Mouse (Mus musculus) layer of hippocampus, adult 2 months (tissue): ENCODE measurements at regions not wholly inside any gene's neighbourhood (a gene's known extent, or its start where the extent isn't known, plus 50 kb on each side); places are given as distances from the start of the nearest gene placed in this dataset.

Experiments
- DNase-seq, 2 experiments: peaks; one replicate each; pipeline ENCODE4 v3.0.0; 2022; ENCODE audit warnings: low spot score in 2 of 2
- H3K27ac ChIP-seq: fragments of 200-600 bp; 2 replicates; pipeline ENCODE4 v1.8.1; 2022
- H3K4me3 ChIP-seq: fragments of 200-600 bp; 2 replicates; pipeline ENCODE4 v1.8.1; 2022; ENCODE audit warnings: mild to moderate bottlenecking
- CTCF ChIP-seq: fragments of 200-600 bp; conservative IDR thresholded peaks from 2 replicates; pipeline ENCODE4 v1.8.1; 2022; ENCODE audit warnings: antibody characterized with exemption, mild to moderate bottlenecking, moderate library complexity

DNA sequence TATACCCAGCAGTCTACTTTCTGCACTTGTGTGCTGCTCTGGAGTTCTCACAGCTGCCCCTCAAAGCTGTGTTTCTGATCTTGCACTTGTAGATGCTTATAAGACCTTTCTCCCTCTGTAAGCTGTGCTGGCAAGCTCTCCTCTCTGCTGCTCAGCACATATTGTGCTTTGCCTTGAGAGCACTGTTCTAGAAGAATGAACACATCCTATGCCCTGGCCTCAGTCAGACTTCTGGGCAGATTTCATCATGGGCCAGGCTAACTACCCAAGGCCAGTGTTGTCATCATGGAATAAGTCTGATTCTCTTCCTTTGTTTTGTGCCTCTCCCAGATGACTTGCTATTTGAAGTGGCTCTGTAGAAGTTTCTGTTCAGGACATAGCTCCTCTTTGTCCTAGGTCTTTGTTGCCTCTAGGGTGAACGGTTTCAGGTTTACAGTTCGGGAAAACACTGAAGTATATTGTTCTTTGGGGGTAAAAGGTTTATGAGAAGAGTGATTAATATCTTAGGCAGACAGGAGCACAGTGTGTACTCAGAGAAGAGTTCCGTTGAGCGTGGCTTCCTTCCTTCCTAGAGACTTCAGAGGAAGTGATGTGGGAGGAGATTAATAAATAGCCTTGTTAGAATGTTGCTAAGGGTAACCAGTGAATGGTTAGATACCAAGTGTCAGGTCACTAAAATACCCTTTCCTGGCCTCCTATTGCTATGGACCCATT lies 70.8 kb downstream of the Pcdh18 start:
- TF ChIP-seq CTCF = no peak
- H3K27ac ChIP-seq = no peak overlapping the region
- no peak overlapping the region for H3K4me3 ChIP-seq
- no peak for DNase-seq

DNA sequence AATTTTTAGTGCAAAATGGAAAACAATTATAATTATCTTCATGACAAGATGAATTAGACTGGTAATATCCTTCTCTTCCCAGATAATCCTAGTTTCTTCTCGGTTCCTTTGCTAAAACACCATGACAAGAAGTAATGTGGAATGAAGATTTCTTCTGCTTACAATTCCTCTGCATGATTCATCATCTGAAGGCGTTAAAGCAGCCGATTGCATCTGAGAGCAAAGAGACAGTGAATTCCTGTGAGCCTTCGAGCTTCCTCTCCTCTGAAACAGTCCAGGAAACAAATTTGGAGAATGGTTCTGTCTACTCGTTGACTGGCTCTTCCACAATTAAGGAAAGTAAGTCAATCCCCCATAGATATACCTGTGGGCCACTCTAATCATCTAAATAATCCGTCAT lies 82.2 kb downstream of the Pcdh18 start:
- no peak for DNase-seq
- H3K4me3 ChIP-seq = no peak overlapping the region
- no peak for TF ChIP-seq CTCF
- H3K27ac ChIP-seq = no peak overlapping the region

DNA sequence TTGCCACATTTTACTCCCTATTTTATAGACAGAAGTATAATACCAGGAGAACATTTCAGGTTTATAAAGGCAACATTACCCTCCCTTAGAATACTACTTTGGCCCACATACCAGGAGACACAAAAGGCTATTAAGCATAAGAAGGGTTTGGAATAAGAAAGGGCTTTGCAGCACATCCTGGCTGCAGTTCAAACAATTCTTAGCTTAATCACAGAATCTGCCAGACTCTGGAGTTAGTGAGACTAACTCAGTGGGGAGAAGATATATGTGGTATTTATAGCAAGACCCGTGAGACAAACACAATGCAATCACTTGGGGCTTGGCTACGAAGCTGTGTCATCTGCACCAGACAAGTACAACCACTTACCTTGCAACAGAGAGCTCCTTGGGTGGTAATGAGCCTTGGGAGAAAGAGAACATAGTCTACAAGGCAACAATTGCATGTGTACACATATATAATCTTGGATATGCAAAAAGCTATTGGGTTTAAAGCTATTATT lies 84.4 kb downstream of the Pcdh18 start:
- no peak for DNase-seq
- H3K27ac ChIP-seq = no peak overlapping the region
- H3K4me3 ChIP-seq = no peak overlapping the region
- no peak for TF ChIP-seq CTCF

DNA sequence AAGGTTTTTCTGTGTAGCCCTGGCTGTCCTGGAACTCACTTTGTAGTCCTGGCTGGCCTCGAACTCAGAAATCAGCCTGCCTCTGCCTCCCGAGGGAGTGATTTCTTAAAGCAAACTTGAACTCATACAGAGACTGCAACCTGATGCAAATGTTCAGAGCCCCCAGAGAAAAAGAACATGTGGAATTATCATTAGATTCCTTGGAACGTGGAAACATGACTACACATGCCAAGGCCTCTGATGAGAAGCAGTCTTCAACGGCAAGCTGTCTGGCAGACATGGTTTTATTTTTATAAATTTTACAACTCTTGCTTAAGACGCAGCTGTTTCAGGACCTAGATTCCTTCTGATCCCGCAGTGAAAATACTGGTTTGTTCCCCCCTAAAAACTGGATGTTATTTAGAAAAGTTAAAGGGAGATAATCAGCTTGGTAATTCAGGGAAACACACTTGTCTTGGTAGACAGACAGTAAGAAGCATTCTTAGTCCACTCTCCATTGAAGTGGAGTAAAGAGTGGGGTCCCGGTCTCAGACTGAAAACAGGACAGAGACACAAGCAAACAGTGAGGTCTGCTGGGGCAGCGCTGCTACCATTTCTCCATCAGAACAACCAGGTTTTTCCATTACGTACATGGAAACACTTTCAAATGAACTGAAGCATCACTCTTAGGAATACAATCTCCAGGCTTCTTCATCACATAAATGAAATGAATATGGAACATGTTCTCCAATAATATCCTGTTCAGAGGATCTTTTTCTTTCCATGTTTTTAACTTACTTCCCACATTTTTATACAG lies 89.4 kb downstream of the Pcdh18 start:
- no peak for TF ChIP-seq CTCF
- no peak for DNase-seq
- Histone ChIP-seq H3K4me3 (no peak overlapping the region), H3K27ac (no peak overlapping the region)

DNA sequence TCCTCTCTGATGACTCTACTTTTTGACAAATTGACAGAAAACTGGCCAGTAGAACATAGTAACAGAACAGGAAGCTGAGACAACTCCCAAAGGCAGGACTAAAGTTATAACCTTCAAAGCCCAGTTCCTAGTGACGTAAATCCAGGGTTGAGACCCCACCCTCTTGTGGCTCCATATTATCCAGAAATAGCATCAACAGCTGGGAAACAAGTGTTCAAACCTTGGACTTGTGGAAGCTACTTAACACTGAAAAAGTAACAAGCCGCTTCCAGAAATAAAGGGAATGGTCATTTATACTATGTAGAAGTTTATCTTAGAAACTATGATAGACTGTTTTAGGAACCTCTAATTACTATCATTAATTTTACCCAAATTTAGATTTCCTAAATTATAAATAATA lies 90.6 kb downstream of the Pcdh18 start:
- DNase-seq = no peak
- no peak overlapping the region for H3K27ac ChIP-seq
- H3K4me3 ChIP-seq = no peak overlapping the region
- no peak for TF ChIP-seq CTCF

DNA sequence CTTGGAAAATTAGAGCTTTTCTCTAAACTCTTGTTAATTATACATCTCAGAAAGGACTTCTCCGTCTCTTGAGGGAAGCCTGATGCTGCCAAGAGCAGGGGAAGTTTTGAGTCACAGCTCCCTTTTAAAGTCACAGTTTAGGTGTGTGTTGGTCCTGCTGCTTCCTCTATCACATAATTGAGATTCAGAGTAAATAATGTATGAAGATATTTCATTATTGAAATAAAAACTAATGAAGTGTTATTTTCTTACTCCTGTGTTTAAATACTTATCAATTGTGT lies 108.3 kb downstream of the Pcdh18 start:
- TF ChIP-seq CTCF = no peak
- Histone ChIP-seq H3K4me3 (no peak overlapping the region), H3K27ac (no peak overlapping the region)
- DNase-seq = no peak

DNA sequence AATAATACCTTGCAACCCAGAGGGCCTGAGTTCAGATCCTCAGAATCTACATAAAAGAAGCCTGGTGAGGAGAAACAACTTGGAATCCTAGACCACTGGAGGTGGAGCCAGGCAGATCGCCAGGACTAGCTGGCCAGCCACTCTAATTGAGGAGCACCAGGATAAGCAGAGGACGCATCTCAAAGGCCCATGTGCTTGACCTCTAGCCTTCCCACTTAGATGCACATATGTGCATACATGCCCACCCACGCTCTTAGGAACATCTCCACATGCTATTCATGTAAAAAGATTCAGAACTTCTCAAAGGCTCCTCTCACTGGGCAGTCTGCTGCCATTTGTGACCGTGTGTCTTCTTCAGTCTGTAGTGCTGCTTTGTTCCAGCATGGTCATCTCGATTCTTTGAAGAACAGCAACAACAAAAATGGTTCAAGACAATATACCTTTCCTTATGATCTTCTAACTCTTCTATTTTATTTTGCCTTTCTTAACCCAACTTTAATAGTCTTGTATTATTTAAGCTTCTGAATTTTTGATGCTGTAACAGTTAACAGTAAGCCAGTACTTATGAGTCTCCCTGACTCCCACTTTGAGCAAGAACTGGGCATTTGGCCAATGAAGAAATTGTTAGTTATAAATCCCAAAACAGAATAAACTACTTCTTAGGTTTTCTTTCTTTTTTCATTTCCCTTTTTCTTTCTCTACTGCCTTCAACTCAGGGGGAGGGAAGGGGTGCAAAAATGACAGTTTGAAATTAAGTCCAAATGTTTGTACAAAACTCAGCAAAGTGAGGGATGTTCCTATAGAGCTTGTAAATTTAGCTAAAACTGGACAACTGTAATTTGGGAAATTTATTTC lies 108.9 kb downstream of the Pcdh18 start:
- no peak overlapping the region for H3K4me3 ChIP-seq
- DNase-seq = no peak
- no peak overlapping the region for H3K27ac ChIP-seq
- no peak for TF ChIP-seq CTCF

DNA sequence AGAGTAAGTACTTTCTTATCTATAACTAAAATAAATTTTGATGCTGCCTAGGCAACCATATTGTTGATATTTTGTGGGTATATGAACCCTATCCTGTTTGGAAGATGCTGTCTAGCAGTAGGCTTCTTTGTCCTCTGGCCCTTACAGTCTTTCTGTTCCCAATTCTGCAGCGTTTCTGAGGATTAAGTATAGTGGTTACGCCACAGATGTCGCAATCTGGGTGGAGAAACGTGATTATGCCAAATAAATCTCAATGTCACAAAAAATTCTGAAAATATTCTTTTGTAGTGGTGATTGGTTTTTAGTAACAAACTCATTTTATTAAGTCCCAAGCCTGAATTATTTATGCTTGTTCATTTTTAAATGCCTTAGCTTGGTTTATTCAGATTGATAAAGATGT lies 112.1 kb downstream of the Pcdh18 start:
- DNase-seq = no peak
- no peak for TF ChIP-seq CTCF
- Histone ChIP-seq H3K27ac (no peak overlapping the region), H3K4me3 (no peak overlapping the region)

DNA sequence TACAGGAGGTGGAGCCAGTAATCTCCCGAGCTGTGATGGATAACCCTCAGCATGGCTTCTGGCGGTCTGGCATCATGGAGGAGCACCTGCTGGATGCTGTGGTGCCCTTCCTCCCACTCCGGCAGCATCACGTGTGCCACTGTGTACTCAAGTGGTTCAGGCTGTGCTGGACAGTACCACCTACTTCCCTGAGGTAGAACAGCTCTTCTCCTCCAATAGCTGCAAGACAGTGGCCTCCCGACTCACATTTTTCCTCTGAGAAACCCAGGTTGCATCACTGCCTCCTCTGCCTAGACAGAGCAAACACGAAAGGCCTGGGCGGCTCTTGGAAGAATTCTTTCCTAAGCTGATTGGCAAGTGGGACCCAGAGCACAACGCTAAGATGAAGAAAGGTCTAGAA lies 113.3 kb downstream of the Pcdh18 start:
- H3K4me3 ChIP-seq = no peak overlapping the region
- TF ChIP-seq CTCF = no peak
- no peak overlapping the region for H3K27ac ChIP-seq
- DNase-seq = no peak

DNA sequence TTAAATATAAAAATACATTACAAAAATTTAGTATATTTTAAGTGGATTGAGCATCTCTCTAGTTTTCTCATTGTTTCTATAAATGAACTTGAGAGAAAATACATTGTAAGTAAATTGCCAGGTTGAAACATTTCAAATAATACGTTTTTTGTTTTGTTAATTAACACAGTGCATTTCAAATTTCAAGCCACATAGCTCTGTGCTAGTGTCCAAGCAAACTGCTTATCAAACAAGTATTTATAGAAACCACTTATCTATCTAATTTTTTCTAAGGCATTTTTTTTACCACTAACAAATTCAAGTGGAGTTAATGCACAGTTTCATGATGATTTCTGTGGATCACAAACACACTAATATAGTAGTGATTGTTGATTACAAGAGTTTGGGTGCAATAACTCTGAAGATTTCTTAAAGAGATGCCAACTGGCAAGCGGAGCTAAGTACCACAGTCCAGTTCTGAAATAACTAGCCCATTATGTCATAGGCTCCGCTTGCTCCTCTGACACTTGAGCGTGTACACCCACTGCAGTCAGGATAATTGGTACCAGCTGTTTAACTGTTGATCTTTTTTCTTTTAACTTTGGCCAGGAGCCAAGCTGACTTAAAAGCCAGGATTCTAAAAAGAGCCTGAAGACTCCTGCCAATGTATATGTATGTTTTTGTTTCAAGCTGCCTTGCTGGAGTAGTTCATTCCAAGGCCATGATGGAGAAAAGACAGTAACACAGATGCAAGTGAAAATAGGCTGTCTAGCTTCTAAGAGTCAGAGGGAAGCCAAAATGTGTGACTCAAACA lies 115.0 kb downstream of the Pcdh18 start:
- Histone ChIP-seq H3K4me3 (no peak overlapping the region), H3K27ac (no peak overlapping the region)
- TF ChIP-seq CTCF = no peak
- no peak for DNase-seq

DNA sequence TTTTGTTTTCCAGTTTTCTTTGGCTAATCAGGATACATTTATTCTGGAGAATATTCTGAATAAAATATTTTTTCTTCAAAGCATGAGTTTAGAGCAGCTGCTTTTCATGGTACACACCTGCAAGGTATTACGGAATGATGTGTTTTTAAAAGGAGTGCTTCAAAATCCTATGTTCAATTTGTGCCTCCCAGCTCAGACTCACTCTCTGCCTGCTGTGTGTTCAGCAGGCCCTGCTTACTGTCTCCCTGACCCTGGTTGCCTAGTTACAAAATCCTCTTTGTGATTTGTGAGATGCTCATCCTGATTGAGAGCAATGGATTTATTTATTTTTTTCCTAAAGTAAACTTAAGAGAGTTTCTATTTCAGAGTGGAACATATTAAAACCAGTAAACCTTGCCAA lies 115.7 kb downstream of the Pcdh18 start:
- Histone ChIP-seq H3K4me3 (no peak overlapping the region), H3K27ac (no peak overlapping the region)
- no peak for TF ChIP-seq CTCF
- no peak for DNase-seq

DNA sequence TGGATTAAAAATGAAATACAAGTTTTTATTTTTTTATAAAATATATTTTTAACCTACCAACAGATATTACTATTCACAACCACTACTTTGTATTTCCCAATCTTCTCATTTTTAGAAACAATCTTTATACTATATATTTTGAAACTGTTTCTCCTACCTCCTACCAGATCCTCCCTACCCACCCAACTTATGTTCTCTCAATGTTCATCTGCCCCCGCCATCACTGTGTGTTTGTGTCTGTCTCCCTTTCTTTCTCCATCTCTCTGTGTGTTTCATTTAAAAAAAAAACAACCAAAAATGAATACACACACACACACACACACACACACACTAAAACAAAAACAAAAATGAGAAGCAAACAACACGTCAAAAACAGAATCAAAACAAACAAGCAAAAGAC lies 118.5 kb downstream of the Pcdh18 start:
- TF ChIP-seq CTCF = no peak
- H3K4me3 ChIP-seq = no peak overlapping the region
- H3K27ac ChIP-seq = no peak overlapping the region
- DNase-seq = no peak
